Mouse (Mus musculus) heart, embryonic 11.5 days (tissue): ENCODE measurements around the gene Slc9c1. TPM values are rescaled to one million over a fixed set of nuclear protein-coding genes. Genes with fewer than 3 reads are reported as not detected.

Experiments
- ATAC-seq: fragments of 200-750 bp; cut with Nextera tagmentation; replicated peaks from 2 replicates; pipeline ENCODE4 v1.8.0; 2017; ENCODE audit warnings: moderate library complexity; ENCODE audit not compliant: insufficient number of reproducible peaks, low FRiP score, low TSS enrichment
- H3K27ac ChIP-seq: fragments of 300-500 bp; sonication (generic); 2 replicates; pipeline ENCODE4 v1.5.1; 2014; ENCODE audit warnings: mild to moderate bottlenecking, low read depth, low read length
- H3K27me3 ChIP-seq: fragments of 300-500 bp; sonication (generic); 2 replicates; pipeline ENCODE4 v1.6.1; 2014; ENCODE audit warnings: mild to moderate bottlenecking, low read length, mixed read lengths; ENCODE audit not compliant: control insufficient read depth, insufficient read depth
- H3K36me3 ChIP-seq: fragments of 300-500 bp; sonication (generic); 2 replicates; pipeline ENCODE4 v1.6.1; 2014; ENCODE audit warnings: mild to moderate bottlenecking, low read length, moderate library complexity, mixed read lengths; ENCODE audit not compliant: control insufficient read depth, insufficient read depth
- H3K4me1 ChIP-seq: fragments of 300-500 bp; sonication (generic); 2 replicates; pipeline ENCODE4 v1.6.1; 2014; ENCODE audit warnings: low read length; ENCODE audit not compliant: control insufficient read depth, insufficient read depth
- H3K4me2 ChIP-seq: fragments of 300-500 bp; sonication (generic); 2 replicates; pipeline ENCODE4 v1.6.1; 2014; ENCODE audit warnings: mild to moderate bottlenecking, moderate library complexity
- H3K4me3 ChIP-seq: fragments of 300-500 bp; sonication (generic); 2 replicates; pipeline ENCODE4 v1.5.1; 2014; ENCODE audit warnings: low read depth, low read length
- H3K9ac ChIP-seq: fragments of 300-500 bp; sonication (generic); 2 replicates; pipeline ENCODE4 v1.6.1; 2014; ENCODE audit warnings: mild to moderate bottlenecking, low read depth, low read length, moderate library complexity
- H3K9me3 ChIP-seq: fragments of 300-500 bp; sonication (generic); replicated peaks from 2 replicates; pipeline ENCODE4 v1.6.1; 2016; ENCODE audit warnings: low read length; ENCODE audit not compliant: control insufficient read depth
- WGBS: fragments of 180-500 bp; shearing (Covaris S2); extraction: QIAGEN DNeasy Blood & Tissue Kit; methylation state at CpG from one replicate; pipeline ENCODE4 v1.1.7; 2014; ENCODE audit not compliant: insufficient replicate concordance; 5-methylcytosine and 5-hydroxymethylcytosine counted together
- polyA plus RNA-seq: library from polyadenylated mRNA; unstranded; fragments of >200 nt; fragmentation: Nextera tagmentation; extraction: Ambion mirVana; gene quantifications from 2 replicates; pipeline ENCODE4 v1.2.1, GENCODE M21; 2014

Slc9c1 gene
- polyA plus RNA-seq, 1 experiment from 2014 or later, result not detected

DNA sequence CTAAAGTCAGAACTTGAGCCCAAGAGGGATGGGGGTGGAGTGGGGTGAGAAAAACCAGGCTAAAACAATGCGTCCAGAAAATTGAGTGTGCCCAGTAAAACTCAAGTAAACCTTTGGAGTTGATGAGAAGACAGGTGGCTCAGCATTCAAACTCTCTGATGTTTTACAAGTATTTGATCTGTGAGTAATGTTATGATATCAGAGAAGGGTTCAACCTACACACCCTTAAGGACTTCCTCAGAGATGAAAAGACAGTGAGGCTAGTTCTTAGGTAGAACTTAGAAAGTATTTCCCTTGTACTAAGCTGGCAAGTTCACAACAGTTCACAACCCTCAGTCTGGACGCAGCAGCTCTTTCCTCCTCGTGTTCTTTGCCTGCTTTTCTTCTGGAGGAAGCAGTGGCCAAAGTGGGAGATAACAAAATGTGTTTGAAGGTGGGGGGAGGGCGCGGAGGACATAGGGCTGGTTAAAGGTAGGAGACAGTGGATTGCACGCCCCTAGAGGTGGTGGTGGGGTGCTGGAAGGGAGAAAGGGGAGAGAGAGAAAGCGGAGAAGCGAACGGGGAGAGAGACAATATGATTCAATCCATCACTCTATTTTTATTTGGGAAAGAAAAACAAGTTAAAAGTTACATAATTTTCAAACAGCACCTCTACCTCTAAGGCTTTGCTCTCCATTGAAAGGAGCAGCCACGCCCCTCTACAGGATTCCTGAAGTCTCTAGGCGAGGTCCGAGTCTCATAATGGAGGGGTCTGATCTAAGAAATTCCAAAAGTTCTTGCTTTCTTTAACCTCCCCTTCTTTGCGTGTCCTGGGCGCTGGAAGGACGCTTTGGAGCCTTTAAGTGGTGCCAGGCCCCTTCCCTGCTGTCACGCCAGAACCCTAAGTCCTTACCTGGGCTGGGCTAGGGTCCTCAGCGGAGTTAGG, 118.2 kb downstream of the Slc9c1 start:
- Histone ChIP-seq H3K27ac (no peak overlapping the region), H3K9ac (peak overlapping the region; percentile 56), H3K36me3 (no peaks in the 10 kb centered on the region), H3K4me2 (peak overlapping the region; percentile 84), H3K4me3 (peak overlapping the region; percentile 41), H3K4me1 (peaks cover 11% of the 10 kb centered on the region; the same call in 1 of the 2 replicates), H3K27me3 (0 out of 2 replicates have a peak, but pooled peaks cover 6% of the 10 kb centered on the region), H3K9me3 (no peaks in the 10 kb centered on the region)
- WGBS, result 8% methylated on average over 17 of the region's 17 CpGs
- ATAC-seq, result no peak

GRCm38 (mm10) chr16:45653934-45654332, 118.8 kb downstream of the Slc9c1 start, which contains the start of gene BC016579:
Gene BC016579, minus strand, starts transcription at chr16:45654068.
- 0 out of 2 replicates have a peak, but pooled peaks have one; percentile 39 for ATAC-seq
- WGBS, result 4% methylated on average over 20 of the region's 20 CpGs
- H3K27ac ChIP-seq, result no peak within 1 kb of the TSS
- H3K4me1 ChIP-seq, result peaks cover 11% of the 10 kb centered on the region; the same call in 1 of the 2 replicates
- H3K9me3 ChIP-seq, result no peaks in the 10 kb centered on the region
- no peaks in the 10 kb centered on the region for H3K36me3 ChIP-seq
- peak within 1 kb of the TSS; percentile 84 for H3K4me2 ChIP-seq
- peak within 1 kb of the TSS; percentile 56 for H3K9ac ChIP-seq
- peak within 1 kb of the TSS; percentile 41 for H3K4me3 ChIP-seq
- H3K27me3 ChIP-seq, result 0 out of 2 replicates have a peak, but pooled peaks cover 6% of the 10 kb centered on the region

DNA sequence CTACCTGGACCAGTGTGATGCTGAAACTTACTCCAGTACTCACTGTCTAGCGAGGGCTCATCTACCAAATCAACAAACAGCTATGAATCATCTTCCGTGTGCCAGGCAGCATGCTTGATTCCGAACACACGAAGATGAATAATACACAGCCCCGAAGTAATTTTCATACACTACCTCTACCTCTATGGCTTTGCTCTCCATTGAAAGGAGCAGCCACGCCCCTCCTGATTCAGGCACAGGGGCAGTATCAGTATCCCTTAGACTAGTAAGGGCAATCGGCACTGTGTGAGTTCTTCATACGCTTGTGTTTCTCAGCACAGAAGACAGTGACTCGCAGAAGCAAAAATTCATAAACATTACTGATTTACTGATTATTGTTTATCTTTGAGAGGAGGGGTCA, 119.4 kb downstream of the Slc9c1 start:
- no peak overlapping the region for H3K4me3 ChIP-seq
- H3K36me3 ChIP-seq, result no peaks in the 10 kb centered on the region
- H3K27ac ChIP-seq, result no peak overlapping the region
- H3K4me1 ChIP-seq, result peaks cover 11% of the 10 kb centered on the region; the same call in 1 of the 2 replicates
- no peak overlapping the region for H3K9ac ChIP-seq
- 0 out of 2 replicates have a peak, but pooled peaks cover 6% of the 10 kb centered on the region for H3K27me3 ChIP-seq
- H3K4me2 ChIP-seq, result peak overlapping the region; percentile 84
- WGBS, result 67% methylated on average over 9 of the region's 9 CpGs
- H3K9me3 ChIP-seq, result no peaks in the 10 kb centered on the region
- no peak for ATAC-seq

Other genes with a start within 250 kb of the Slc9c1 start
- 9.9 and 11.4 TPM in 2 replicates for gene Cd200, start 126.3 kb upstream of the Slc9c1 start, polyA plus RNA-seq
- gene Gm609, start 42.3 kb upstream of the Slc9c1 start, polyA plus RNA-seq, result not detected in 2 replicates
- gene Gm17783, start 3.3 kb upstream of the Slc9c1 start, polyA plus RNA-seq, result not detected in 2 replicates
- 0.16 and 0.28 TPM in 2 replicates for gene Gcsam, start 75.1 kb downstream of the Slc9c1 start, polyA plus RNA-seq
- 0.17 and 0.19 TPM in 2 replicates for gene BC016579, start 118.8 kb downstream of the Slc9c1 start, polyA plus RNA-seq
- gene Tmprss7, start 158.3 kb downstream of the Slc9c1 start, polyA plus RNA-seq, result 0.09 and 0.31 TPM in 2 replicates
- gene Tagln3, start 189.3 kb downstream of the Slc9c1 start, polyA plus RNA-seq, result 16.3 and 18.3 TPM in 2 replicates
- gene Abhd10, start 207.6 kb downstream of the Slc9c1 start, polyA plus RNA-seq, result 28.7 and 29.3 TPM in 2 replicates